Mouse (Mus musculus) liver, adult 2 months (tissue): ENCODE measurements at regions not wholly inside any gene's neighbourhood (a gene's known extent, or its start where the extent isn't known, plus 50 kb on each side); places are given as distances from the start of the nearest gene placed in this dataset.
"Not testable (repeated sequence)": the region's sequence is repeated elsewhere in the genome, so short reads cannot be mapped to it uniquely, and the experiment has no call there.

Source experiments
- CTCF ChIP-seq: fragments of 200-500 bp; IDR thresholded peaks from 2 replicates; pipeline ENCODE4 v1.5.1; 2011; ENCODE audit warnings: low read depth, low read length, control low read depth
- POLR2A ChIP-seq: fragments of 200-500 bp; IDR thresholded peaks from 2 replicates; pipeline ENCODE4 v1.6.1; 2011; ENCODE audit warnings: low read length, control low read depth; ENCODE audit not compliant: insufficient read depth; ENCODE audit errors: extremely low read depth

DNA sequence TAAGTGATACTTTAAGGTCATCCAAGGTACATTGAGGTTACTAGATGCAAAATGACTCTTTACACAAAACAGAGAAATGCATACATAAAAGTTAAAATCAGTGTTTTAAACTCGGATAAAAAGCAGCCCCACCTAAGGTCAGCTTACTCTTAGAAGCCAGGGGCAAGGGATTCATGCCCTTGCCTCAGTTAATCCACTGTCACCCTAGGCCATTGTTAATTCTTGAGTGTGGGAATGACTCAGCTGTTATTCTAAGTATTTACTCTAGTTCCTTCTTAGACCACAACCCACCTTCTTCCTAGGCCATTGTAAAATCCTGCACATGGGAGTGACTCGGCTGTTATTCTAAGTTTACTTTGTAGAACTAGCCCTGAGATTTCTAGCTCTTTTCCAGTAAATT, 64.1 kb upstream of the Ces1h start:
- not testable (repeated sequence) for TF ChIP-seq CTCF, POLR2A
